Mouse (Mus musculus): ENCODE measurements around the gene Klhdc7b. TPM values are rescaled to one million over a fixed set of nuclear protein-coding genes. Genes with fewer than 3 reads are reported as not detected.
A peak's percentile ranks its signal among the peaks of the same experiment; 100 is the strongest.
"Not testable (repeated sequence)": the region's sequence is repeated elsewhere in the genome, so short reads cannot be mapped to it uniquely, and the experiment has no call there.

The Klhdc7b gene
- polyA plus RNA-seq, 1 experiment from 2014 or later: not detected

- 48% methylated on average over 6 of the region's 6 CpGs for WGBS
- Histone ChIP-seq H3K9ac (replicated peaks) (peak overlapping the region; percentile 84), H3K27me3 (no peaks in the 10 kb centered on the region), H3K4me2 (replicated peaks) (peak overlapping the region; percentile 93), H3K4me3 (replicated peaks) (peak overlapping the region; percentile 60), H3K36me3 (peaks cover 28% of the 10 kb centered on the region), H3K4me1 (replicated peaks) (peaks cover 25% of the 10 kb centered on the region), H3K27ac (peak overlapping the region; percentile 93), H3K9me3 (no peaks in the 10 kb centered on the region)
- no peak for ATAC-seq
Measured at GRCm38 (mm10) chr15:89430341-89430740, 45.6 kb downstream of the Klhdc7b start.

DNA sequence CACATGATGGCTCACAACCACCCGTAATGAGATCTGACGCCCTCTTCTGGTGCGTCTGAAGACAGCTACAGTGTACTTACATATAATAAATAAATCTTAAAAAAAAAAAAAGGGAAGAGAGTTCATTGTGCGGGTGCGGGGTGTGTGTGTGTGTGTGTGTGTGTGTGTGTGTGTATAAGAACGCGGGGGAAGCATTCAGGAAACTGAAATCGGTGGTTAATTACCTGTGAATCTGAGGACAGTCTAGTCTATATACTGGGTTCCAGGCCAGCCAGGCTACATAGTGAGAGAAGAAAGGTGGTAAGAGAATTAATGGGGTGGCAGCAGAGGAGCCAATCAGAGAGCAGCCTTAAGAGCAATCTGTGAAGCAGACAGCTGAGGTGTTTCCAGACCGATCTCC, 46.1 kb downstream of the Klhdc7b start:
- peaks cover 24% of the 10 kb centered on the region for H3K36me3 ChIP-seq
- H3K4me3 ChIP-seq (replicated peaks); H3K9ac ChIP-seq (replicated peaks); ATAC-seq; H3K27ac ChIP-seq; H3K27me3 ChIP-seq; H3K9me3 ChIP-seq: not testable (repeated sequence)
- H3K4me2 ChIP-seq (replicated peaks): peak overlapping the region; percentile 93
- peaks cover 25% of the 10 kb centered on the region for H3K4me1 ChIP-seq (replicated peaks)
- 82% methylated on average over 8 of the region's 9 CpGs for WGBS

DNA sequence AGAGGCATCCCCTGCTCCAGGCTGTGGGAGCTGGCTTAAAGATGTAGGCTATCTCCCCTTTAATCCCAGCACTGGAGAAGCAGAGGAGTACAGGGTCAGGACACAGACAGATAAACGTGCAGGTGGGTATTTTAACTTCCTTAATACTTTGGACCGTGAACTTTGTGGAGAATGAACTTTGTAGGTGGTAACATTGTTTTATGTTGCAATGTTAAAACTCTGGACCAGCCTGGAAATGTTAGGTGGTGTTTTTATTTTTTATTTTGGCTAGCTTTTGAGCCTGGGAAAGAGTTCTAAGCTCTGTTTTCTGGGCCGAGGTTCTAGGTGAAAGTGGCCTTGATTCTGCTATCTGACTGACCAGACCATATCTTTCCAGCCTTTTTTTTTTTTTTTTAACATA, 46.6 kb downstream of the Klhdc7b start:
- ATAC-seq: no peak
- Histone ChIP-seq H3K36me3 (peaks cover 19% of the 10 kb centered on the region), H3K4me2 (replicated peaks) (no peak overlapping the region), H3K9me3 (no peaks in the 10 kb centered on the region), H3K4me1 (replicated peaks) (peaks cover 25% of the 10 kb centered on the region), H3K4me3 (replicated peaks) (no peak overlapping the region), H3K27ac (no peak overlapping the region), H3K9ac (replicated peaks) (no peak overlapping the region), H3K27me3 (no peaks in the 10 kb centered on the region)
- WGBS: 88% methylated on average over 3 of the region's 3 CpGs

DNA sequence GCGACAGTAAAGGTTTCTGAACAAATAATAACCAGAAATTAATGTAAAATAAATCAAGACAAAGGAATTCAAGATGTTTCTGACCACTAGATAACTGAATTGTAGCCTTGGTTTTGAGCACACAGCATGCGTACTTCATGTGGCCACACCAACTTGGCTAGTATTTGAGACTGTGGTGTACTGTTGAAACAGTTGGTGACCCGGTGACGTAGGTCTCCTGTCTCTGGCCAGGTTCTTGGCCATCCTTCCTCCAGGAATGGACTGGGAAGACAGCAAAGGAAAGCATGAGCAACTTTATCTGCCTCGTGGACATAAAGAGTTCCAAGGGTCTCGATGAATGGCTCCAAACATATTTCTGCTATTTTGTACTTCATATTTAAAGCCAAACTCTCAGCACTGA, 47.1 kb downstream of the Klhdc7b start:
- Histone ChIP-seq H3K27ac (no peak overlapping the region), H3K4me2 (replicated peaks) (no peak overlapping the region), H3K9ac (replicated peaks) (no peak overlapping the region), H3K9me3 (no peaks in the 10 kb centered on the region), H3K36me3 (peaks cover 14% of the 10 kb centered on the region), H3K4me3 (replicated peaks) (no peak overlapping the region), H3K27me3 (no peaks in the 10 kb centered on the region), H3K4me1 (replicated peaks) (peaks cover 25% of the 10 kb centered on the region)
- ATAC-seq: no peak
- WGBS: 91% methylated on average over 6 of the region's 6 CpGs

DNA sequence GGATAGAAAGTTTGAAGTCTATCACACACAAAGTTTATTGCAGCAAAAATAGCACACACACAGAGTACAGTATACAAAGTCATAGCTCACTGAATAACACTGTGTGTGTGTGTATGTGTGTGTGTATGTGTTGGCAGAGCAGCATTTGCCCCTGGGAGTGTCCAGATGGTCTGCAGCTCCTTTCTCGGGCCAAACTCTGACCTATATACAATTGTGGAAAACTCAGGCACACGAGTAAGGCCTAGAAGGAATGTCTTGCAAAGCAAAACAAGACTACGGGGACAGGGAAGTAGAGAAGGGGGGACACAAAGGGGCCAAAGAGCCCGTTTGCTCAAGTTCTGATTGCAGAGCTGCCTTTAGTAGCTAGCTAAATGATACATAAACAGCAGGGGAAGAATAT, 48.2 kb downstream of the Klhdc7b start:
- no peaks in the 10 kb centered on the region for H3K27me3 ChIP-seq
- no peak overlapping the region for H3K4me2 ChIP-seq (replicated peaks)
- WGBS: 79% methylated on average over 4 of the region's 4 CpGs
- H3K27ac ChIP-seq: no peak overlapping the region
- H3K4me1 ChIP-seq (replicated peaks): peaks cover 22% of the 10 kb centered on the region
- no peak overlapping the region for H3K4me3 ChIP-seq (replicated peaks)
- 0 out of 2 replicates have a peak overlapping the region, but pooled peaks have one; percentile 23 for H3K9ac ChIP-seq (replicated peaks)
- no peak for ATAC-seq
- peaks cover 2% of the 10 kb centered on the region; the same call in 1 of the 2 replicates for H3K36me3 ChIP-seq
- H3K9me3 ChIP-seq: no peaks in the 10 kb centered on the region

DNA sequence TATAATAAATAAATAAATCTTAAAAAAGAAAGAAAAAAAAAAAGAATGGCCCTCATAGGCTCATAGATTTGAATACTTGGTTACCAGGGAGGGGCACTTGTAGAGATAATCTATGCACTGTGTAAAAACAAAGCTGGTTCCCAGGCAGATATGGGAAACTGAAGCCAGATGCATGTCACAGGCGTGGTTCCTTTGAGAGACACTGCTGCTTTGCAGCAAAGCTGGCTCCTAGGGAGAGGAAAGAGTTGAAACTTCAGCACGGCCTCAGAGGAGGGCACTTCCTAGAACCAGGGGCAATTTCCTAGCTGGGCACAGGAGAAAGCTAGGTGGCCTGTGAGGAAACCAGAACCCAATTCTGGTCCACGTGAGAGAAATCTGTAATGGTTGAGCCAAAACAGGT, 49.4 kb downstream of the Klhdc7b start:
- no peaks in the 10 kb centered on the region for H3K9me3 ChIP-seq
- ATAC-seq: no peak
- WGBS: 79% methylated on average over 3 of the region's 3 CpGs
- H3K36me3 ChIP-seq: no peaks in the 10 kb centered on the region
- no peak overlapping the region for H3K27ac ChIP-seq
- no peaks in the 10 kb centered on the region for H3K27me3 ChIP-seq
- no peak overlapping the region for H3K4me2 ChIP-seq (replicated peaks)
- peaks cover 11% of the 10 kb centered on the region for H3K4me1 ChIP-seq (replicated peaks)
- no peak overlapping the region for H3K4me3 ChIP-seq (replicated peaks)
- H3K9ac ChIP-seq (replicated peaks): no peak overlapping the region

DNA sequence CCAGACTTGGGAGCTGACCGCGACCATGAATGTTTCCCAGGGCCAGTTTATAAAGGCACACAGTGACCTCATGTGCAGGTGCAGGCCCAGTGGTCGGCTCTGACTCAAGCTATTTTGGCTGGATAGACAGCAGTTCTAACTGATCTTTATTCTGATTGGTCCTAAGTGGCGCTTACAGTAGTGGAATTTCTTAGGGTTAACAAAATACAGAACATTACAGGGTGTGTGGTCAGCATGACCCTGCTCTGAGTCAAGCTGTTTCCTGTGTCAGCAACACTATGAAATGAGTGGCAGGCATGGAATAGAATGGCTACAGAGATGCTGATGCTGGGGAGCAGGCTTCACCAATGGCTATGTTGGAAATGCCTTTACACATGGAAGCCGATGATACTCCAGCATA, 51.2 kb downstream of the Klhdc7b start:
- no peaks in the 10 kb centered on the region for H3K9me3 ChIP-seq
- no peaks in the 10 kb centered on the region for H3K36me3 ChIP-seq
- H3K27ac ChIP-seq: no peak overlapping the region
- no peak overlapping the region for H3K9ac ChIP-seq (replicated peaks)
- H3K4me3 ChIP-seq (replicated peaks): no peak overlapping the region
- H3K4me2 ChIP-seq (replicated peaks): no peak overlapping the region
- no peaks in the 10 kb centered on the region for H3K27me3 ChIP-seq
- WGBS: 84% methylated on average over 5 of the region's 5 CpGs
- peaks cover 3% of the 10 kb centered on the region; the same call in 1 of the 2 replicates for H3K4me1 ChIP-seq (replicated peaks)
- ATAC-seq: no peak

Other genes with a start within 250 kb of the Klhdc7b start
- gene Mapk12, start 244.2 kb upstream of the Klhdc7b start, polyA plus RNA-seq (2015; fragmentation: Nextera tagmentation; extraction: Ambion mirVana): 8.2 TPM in 2 replicates
- gene Mapk11, start 235.3 kb upstream of the Klhdc7b start, polyA plus RNA-seq (2015; fragmentation: Nextera tagmentation; extraction: Ambion mirVana): 39.8 and 44.2 TPM in 2 replicates
- gene Plxnb2, start 204.1 kb upstream of the Klhdc7b start, polyA plus RNA-seq (2015; fragmentation: Nextera tagmentation; extraction: Ambion mirVana): 102 and 115 TPM in 2 replicates
- 84.0 and 85.3 TPM in 2 replicates for gene Dennd6b, start 188.4 kb upstream of the Klhdc7b start, polyA plus RNA-seq (2015; fragmentation: Nextera tagmentation; extraction: Ambion mirVana)
- 75.7 and 86.6 TPM in 2 replicates for gene Ppp6r2, start 173.4 kb upstream of the Klhdc7b start, polyA plus RNA-seq (2015; fragmentation: Nextera tagmentation; extraction: Ambion mirVana)
- gene Sbf1, start 69.6 kb upstream of the Klhdc7b start, polyA plus RNA-seq (2015; fragmentation: Nextera tagmentation; extraction: Ambion mirVana): 80.6 and 88.7 TPM in 2 replicates
- gene Adm2, start 62.2 kb upstream of the Klhdc7b start, polyA plus RNA-seq (2015; fragmentation: Nextera tagmentation; extraction: Ambion mirVana): not detected in 2 replicates
- gene Miox, start 50.5 kb upstream of the Klhdc7b start, polyA plus RNA-seq (2015; fragmentation: Nextera tagmentation; extraction: Ambion mirVana): not detected in 2 replicates
- gene Lmf2, start 29.3 kb upstream of the Klhdc7b start, polyA plus RNA-seq (2015; fragmentation: Nextera tagmentation; extraction: Ambion mirVana): 32.1 and 36.4 TPM in 2 replicates
- gene Ncaph2, start 29.2 kb upstream of the Klhdc7b start, polyA plus RNA-seq (2015; fragmentation: Nextera tagmentation; extraction: Ambion mirVana): 121 and 130 TPM in 2 replicates
- 7.3 and 9.4 TPM in 2 replicates for gene Sco2, start 11.1 kb upstream of the Klhdc7b start, polyA plus RNA-seq (2015; fragmentation: Nextera tagmentation; extraction: Ambion mirVana)
- 2.3 and 2.4 TPM in 2 replicates for gene Tymp, start 7.9 kb upstream of the Klhdc7b start, polyA plus RNA-seq (2015; fragmentation: Nextera tagmentation; extraction: Ambion mirVana)
- 1.3 TPM in 2 replicates for gene Odf3b, start 5.6 kb upstream of the Klhdc7b start, polyA plus RNA-seq (2015; fragmentation: Nextera tagmentation; extraction: Ambion mirVana)
- gene Syce3, start 25.6 kb downstream of the Klhdc7b start, polyA plus RNA-seq (2015; fragmentation: Nextera tagmentation; extraction: Ambion mirVana): not detected in 2 replicates
- gene Cpt1b, start 40.9 kb downstream of the Klhdc7b start, polyA plus RNA-seq (2015; fragmentation: Nextera tagmentation; extraction: Ambion mirVana): 0.94 and 1.3 TPM in 2 replicates
- gene C730034F03Rik, start 44.7 kb downstream of the Klhdc7b start, polyA plus RNA-seq (2015; fragmentation: Nextera tagmentation; extraction: Ambion mirVana): 6.6 and 6.9 TPM in 2 replicates
- gene Gm44502, start 44.8 kb downstream of the Klhdc7b start, polyA plus RNA-seq (2015; fragmentation: Nextera tagmentation; extraction: Ambion mirVana): not detected in 2 replicates
- gene Chkb, start 45.0 kb downstream of the Klhdc7b start, polyA plus RNA-seq (2015; fragmentation: Nextera tagmentation; extraction: Ambion mirVana): 79.7 and 81.4 TPM in 2 replicates
- gene Mapk8ip2, start 69.0 kb downstream of the Klhdc7b start, polyA plus RNA-seq (2015; fragmentation: Nextera tagmentation; extraction: Ambion mirVana): 72.9 and 75.9 TPM in 2 replicates
- 16.7 and 17.6 TPM in 2 replicates for gene Arsa, start 92.5 kb downstream of the Klhdc7b start, polyA plus RNA-seq (2015; fragmentation: Nextera tagmentation; extraction: Ambion mirVana)
- gene Shank3, start 114.7 kb downstream of the Klhdc7b start, polyA plus RNA-seq (2015; fragmentation: Nextera tagmentation; extraction: Ambion mirVana): 13.3 and 14.8 TPM in 2 replicates
- gene Acr, start 183.4 kb downstream of the Klhdc7b start, polyA plus RNA-seq (2015; fragmentation: Nextera tagmentation; extraction: Ambion mirVana): 2.5 and 2.6 TPM in 2 replicates
- gene Rabl2, start 207.0 kb downstream of the Klhdc7b start, polyA plus RNA-seq (2015; fragmentation: Nextera tagmentation; extraction: Ambion mirVana): 70.8 and 80.3 TPM in 2 replicates